ENCODE assay signal across 15 mouse cellular contexts in the genomic region with DNA sequence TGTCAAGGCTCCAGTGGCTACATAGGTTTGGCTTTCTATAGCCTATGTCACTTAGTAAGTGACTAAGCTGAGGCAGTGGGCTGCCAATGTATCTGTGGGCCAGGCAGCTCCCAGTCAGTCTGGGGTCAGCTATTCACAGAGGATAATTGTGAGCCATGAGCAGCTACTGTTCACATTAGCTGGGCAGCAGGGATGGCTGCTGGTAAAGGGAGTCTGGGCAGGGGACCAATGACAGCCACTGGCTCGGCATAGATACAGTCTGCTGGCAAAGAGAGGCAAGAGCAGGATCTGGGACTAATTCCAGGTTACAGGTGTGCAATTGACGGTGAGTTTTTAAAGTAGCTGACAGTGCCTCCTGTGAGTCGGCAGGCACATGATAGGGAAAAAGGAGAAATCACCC.
DNase-seq lines count a peak whose midpoint lies in the region; ATAC-seq and TF ChIP-seq lines count a peak whose summit lies in the region.
"Had no signal": no experiment of that assay in that cellular context is flagged by ENCODE, and none has a peak within 500 bp of the region (broad histone marks: within the 10 kb centered on the region; RNA-seq: fewer than 3 reads in every experiment).

No protein-coding gene starts in this region.

- H3K9me3 ChIP-seq in hindbrain, embryonic 15.5 days = no peaks in the 10 kb centered on the region
- no peaks in the 10 kb centered on the region for H3K9me3 ChIP-seq in hindbrain, embryonic 11.5 days (ENCODE audit: control insufficient read depth, low read length)
- H3K9me3 ChIP-seq: forebrain, embryonic 13.5 days; heart, embryonic 10.5 days had no signal

- no peaks in the 10 kb centered on the region for H3K36me3 ChIP-seq in hindbrain, embryonic 15.5 days
- H3K36me3 ChIP-seq in hindbrain, embryonic 11.5 days (ENCODE audit: control insufficient read depth, insufficient read depth, low read length) = no peaks in the 10 kb centered on the region
- H3K36me3 ChIP-seq: embryonic facial prominence, embryonic 12.5 days; heart, embryonic 10.5 days had no signal

- no peaks in the 10 kb centered on the region for H3K27me3 ChIP-seq in hindbrain, embryonic 15.5 days
- no peaks in the 10 kb centered on the region for H3K27me3 ChIP-seq in hindbrain, embryonic 11.5 days (ENCODE audit: control insufficient read depth, insufficient read depth, low read length)
- H3K27me3 ChIP-seq: embryonic facial prominence, embryonic 12.5 days; forebrain, embryonic 13.5 days had no signal

- no peak for TF ChIP-seq CTCF in brain, embryonic 14.5 days (IDR thresholded peaks at IDR 0.05; ENCODE audit: borderline replicate concordance, extremely low read depth, insufficient read depth, insufficient read length)

- H3K9ac ChIP-seq in hindbrain, embryonic 15.5 days = no peak overlapping the region
- no peak overlapping the region for H3K9ac ChIP-seq in hindbrain, embryonic 11.5 days (ENCODE audit: low read depth, low read length)
- H3K9ac ChIP-seq: embryonic facial prominence, embryonic 12.5 days; forebrain, embryonic 13.5 days had no signal

- H3K4me2 ChIP-seq in hindbrain, embryonic 15.5 days = no peak overlapping the region
- no peak overlapping the region for H3K4me2 ChIP-seq in hindbrain, embryonic 11.5 days (replicated peaks; ENCODE audit: low read depth, low read length)
- H3K4me2 ChIP-seq: embryonic facial prominence, embryonic 12.5 days; forebrain, embryonic 13.5 days had no signal

- intact Hi-C loops in left cerebral cortex, postnatal 4 days (cut with DNase I) = no loop called here
- intact Hi-C loops in left cerebral cortex, postnatal 25 days (cut with DNase I) = no loop called here

- DNase-seq in cerebellum, postnatal 14 days = peak; percentile 58 to 64
- no peak for DNase-seq in cerebellum, adult 9-10 months
- no peak for DNase-seq in hindbrain, embryonic 11.5 days (ENCODE audit: low spot score)
- peak; percentile 41 for DNase-seq in left cerebral cortex, postnatal 4 days
- no peak for DNase-seq in left cerebral cortex, postnatal 25 days (ENCODE audit: low spot score in 2 of 2)
- peak; percentile 45 for DNase-seq in brain, embryonic 14.5 days (ENCODE audit: low read depth)
- DNase-seq: adrenal gland, postnatal 10 days; cerebellum, adult 11-12 months; gastrocnemius, postnatal 36 days; heart, adult 18-20 months had no signal

- TF ChIP-seq POLR2A in brain, embryonic 14.5 days (IDR thresholded peaks at IDR 0.05; ENCODE audit: borderline replicate concordance, extremely low read depth, insufficient read depth, insufficient read length, poor library complexity, severe bottlenecking) = no peak

- WGBS in hindbrain, embryonic 15.5 days = 69% methylated on average over 3 of the region's 3 CpGs
- 89% methylated on average over 3 of the region's 3 CpGs for WGBS in hindbrain, embryonic 11.5 days

- no peak overlapping the region for H3K27ac ChIP-seq in hindbrain, embryonic 15.5 days (replicated peaks)
- H3K27ac ChIP-seq in hindbrain, embryonic 11.5 days (ENCODE audit: low read depth, low read length) = no peak overlapping the region
- H3K27ac ChIP-seq: embryonic facial prominence, embryonic 12.5 days; forebrain, embryonic 13.5 days; heart, embryonic 10.5 days had no signal

- H3K4me3 ChIP-seq in hindbrain, embryonic 15.5 days = no peak overlapping the region
- H3K4me3 ChIP-seq in hindbrain, embryonic 11.5 days (ENCODE audit: low read depth, low read length) = no peak overlapping the region
- H3K4me3 ChIP-seq: embryonic facial prominence, embryonic 12.5 days; forebrain, embryonic 13.5 days; heart, embryonic 10.5 days had no signal

- no peaks in the 10 kb centered on the region for H3K4me1 ChIP-seq in hindbrain, embryonic 15.5 days (replicated peaks)
- H3K4me1 ChIP-seq in hindbrain, embryonic 11.5 days (replicated peaks; ENCODE audit: control insufficient read depth, insufficient read depth, low read length) = no peaks in the 10 kb centered on the region
- H3K4me1 ChIP-seq: embryonic facial prominence, embryonic 12.5 days; forebrain, embryonic 13.5 days; heart, embryonic 10.5 days had no signal

- ATAC-seq in hindbrain, embryonic 15.5 days (ENCODE audit: low FRiP score, low read depth) = peak; percentile 75; the same call in 1 of the 2 replicates
- no peak for ATAC-seq in hindbrain, embryonic 11.5 days (ENCODE audit: low FRiP score)
- ATAC-seq: forebrain, embryonic 13.5 days; intestine, embryonic 16.5 days had no signal

Comparison
In these comparisons a context has a peak if more than half of its experiments do, and no peak if none do; other contexts are left out.
1. DNase-seq: peak in cerebellum, postnatal 14 days (2 of 2), left cerebral cortex, postnatal 4 days (single experiment) and brain, embryonic 14.5 days (single experiment); none in cerebellum, adult 9-10 months (single experiment), hindbrain, embryonic 11.5 days (single experiment) and left cerebral cortex, postnatal 25 days (0 of 2).